Mouse (Mus musculus) retina, postnatal 7 days (tissue): Measurements from ENCODE around the gene Ssx2ip.
"Not testable (repeated sequence)": the region's sequence is repeated elsewhere in the genome, so short reads cannot be mapped to it uniquely, and the experiment has no call there.

Source experiments
- DNase-seq: peaks from one replicate; pipeline ENCODE4 v3.0.0-alpha.2; 2012; ENCODE audit warnings: low read depth, low spot score

The Ssx2ip gene

GRCm38 (mm10) chr3:146403770-146404169 is 672 bp upstream of the Ssx2ip start:
- DNase-seq: no peak

- DNase-seq: no peak
Observed at GRCm38 (mm10) chr3:146405213-146406006, 968 bp downstream of the Ssx2ip start.

- no peak for DNase-seq
Observed at GRCm38 (mm10) chr3:146406007-146406341, 1.5 kb downstream of the Ssx2ip start.

- no peak for DNase-seq
Observed at GRCm38 (mm10) chr3:146407086-146407721, 2.8 kb downstream of the Ssx2ip start.

GRCm38 (mm10) chr3:146410114-146410513 is 5.7 kb downstream of the Ssx2ip start:
- no peak for DNase-seq

- no peak for DNase-seq
Observed at GRCm38 (mm10) chr3:146412008-146412407, 7.6 kb downstream of the Ssx2ip start.

GRCm38 (mm10) chr3:146412480-146412879 is 8.0 kb downstream of the Ssx2ip start:
- DNase-seq: no peak

GRCm38 (mm10) chr3:146413016-146413415 is 8.6 kb downstream of the Ssx2ip start:
- DNase-seq: no peak

GRCm38 (mm10) chr3:146413992-146414391 is 9.6 kb downstream of the Ssx2ip start:
- no peak for DNase-seq

- DNase-seq: no peak
Observed at GRCm38 (mm10) chr3:146414555-146414954, 10.1 kb downstream of the Ssx2ip start.

GRCm38 (mm10) chr3:146417873-146418272 is 13.4 kb downstream of the Ssx2ip start:
- DNase-seq: no peak

- DNase-seq: no peak
Observed at GRCm38 (mm10) chr3:146418901-146419300, 14.5 kb downstream of the Ssx2ip start.

- no peak for DNase-seq
Observed at GRCm38 (mm10) chr3:146419534-146419933, 15.1 kb downstream of the Ssx2ip start.

- DNase-seq: no peak
Observed at GRCm38 (mm10) chr3:146419992-146420537, 15.6 kb downstream of the Ssx2ip start.

- DNase-seq: no peak
Observed at GRCm38 (mm10) chr3:146421787-146422186, 17.3 kb downstream of the Ssx2ip start.

- no peak for DNase-seq
Observed at GRCm38 (mm10) chr3:146423710-146424109, 19.3 kb downstream of the Ssx2ip start.

GRCm38 (mm10) chr3:146424306-146424900 is 20.0 kb downstream of the Ssx2ip start:
- no peak for DNase-seq

- DNase-seq: no peak
Observed at GRCm38 (mm10) chr3:146425902-146426301, 21.5 kb downstream of the Ssx2ip start.

GRCm38 (mm10) chr3:146426489-146426888 is 22.0 kb downstream of the Ssx2ip start:
- no peak for DNase-seq

- DNase-seq: not testable (repeated sequence)
Observed at GRCm38 (mm10) chr3:146433063-146433462, 28.6 kb downstream of the Ssx2ip start.

- DNase-seq: no peak
Observed at GRCm38 (mm10) chr3:146433681-146434350, 29.4 kb downstream of the Ssx2ip start.

- DNase-seq: no peak
Observed at GRCm38 (mm10) chr3:146434686-146435085, 30.2 kb downstream of the Ssx2ip start.
